Mouse (Mus musculus) limb, embryonic 15.5 days (tissue): ENCODE data around the gene Cldn8. TPM values are rescaled to one million over a fixed set of nuclear protein-coding genes. Genes with fewer than 3 reads are reported as not detected.

Experiments used
- ATAC-seq: fragments of 200-750 bp; cut with Nextera tagmentation; 2 replicates; pipeline ENCODE4 v1.8.0; 2017; ENCODE audit warnings: low read depth, moderate TSS enrichment; ENCODE audit not compliant: insufficient number of reproducible peaks, low FRiP score, low TSS enrichment
- H3K27ac ChIP-seq: fragments of 300-500 bp; sonication (generic); 2 replicates; pipeline ENCODE4 v1.5.1; 2015; ENCODE audit warnings: moderate library complexity, mild to moderate bottlenecking, inconsistent platforms
- H3K27me3 ChIP-seq: fragments of 300-500 bp; sonication (generic); 2 replicates; pipeline ENCODE4 v1.6.1; 2015; ENCODE audit warnings: inconsistent platforms
- H3K36me3 ChIP-seq: fragments of 300-500 bp; sonication (generic); 2 replicates; pipeline ENCODE4 v1.6.1; 2015; ENCODE audit warnings: inconsistent platforms
- H3K4me1 ChIP-seq: fragments of 300-500 bp; sonication (generic); 2 replicates; pipeline ENCODE4 v1.6.1; 2015; ENCODE audit warnings: inconsistent platforms
- H3K4me2 ChIP-seq: fragments of 300-500 bp; sonication (generic); 2 replicates; pipeline ENCODE4 v1.6.1; 2015; ENCODE audit warnings: mild to moderate bottlenecking, inconsistent platforms
- H3K4me3 ChIP-seq: fragments of 300-500 bp; sonication (generic); 2 replicates; pipeline ENCODE4 v1.5.1; 2015; ENCODE audit warnings: mild to moderate bottlenecking, inconsistent platforms
- H3K9ac ChIP-seq: fragments of 300-500 bp; sonication (generic); 2 replicates; pipeline ENCODE4 v1.6.1; 2015; ENCODE audit warnings: inconsistent platforms
- H3K9me3 ChIP-seq: fragments of 300-500 bp; sonication (generic); 2 replicates; pipeline ENCODE4 v1.6.1; 2016; ENCODE audit warnings: inconsistent platforms
- WGBS: fragments of 180-500 bp; shearing (Covaris S2); methylation state at CpG from one replicate; pipeline ENCODE4 v1.1.7; 2015; 5-methylcytosine and 5-hydroxymethylcytosine counted together
- polyA plus RNA-seq: library from polyadenylated mRNA; unstranded; fragments of >200 nt; fragmentation: Nextera tagmentation; extraction: Ambion mirVana; gene quantifications from 2 replicates; pipeline ENCODE4 v1.2.1, GENCODE M21; 2015

Gene Cldn8
- polyA plus RNA-seq, 1 experiment from 2014 or later: 3.2 TPM

DNA sequence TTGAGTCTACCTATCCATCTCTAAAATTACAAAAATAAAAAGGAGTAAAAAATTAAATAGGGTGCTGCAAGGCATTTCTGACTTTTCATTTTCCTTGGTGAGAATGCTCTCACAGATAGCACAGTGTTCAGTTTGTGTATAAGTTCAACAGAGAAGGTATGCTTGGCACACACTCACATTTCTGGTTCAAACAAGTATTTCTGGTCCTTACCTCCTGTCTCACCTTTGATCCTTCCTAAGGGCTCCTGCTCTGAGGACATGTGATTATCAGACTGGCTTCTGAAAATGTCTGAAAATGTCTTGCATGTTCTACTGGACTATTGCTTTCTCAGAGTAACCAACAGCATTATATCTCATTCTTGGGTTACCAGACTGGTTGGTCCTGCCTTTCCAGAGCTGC is 7.2 kb upstream of the Cldn8 start:
- Histone ChIP-seq H3K4me3 (no peak overlapping the region), H3K36me3 (no peaks in the 10 kb centered on the region), H3K9ac (no peak overlapping the region), H3K27ac (no peak overlapping the region), H3K4me1 (no peaks in the 10 kb centered on the region), H3K4me2 (no peak overlapping the region), H3K27me3 (no peaks in the 10 kb centered on the region), H3K9me3 (no peaks in the 10 kb centered on the region)
- ATAC-seq: no peak

DNA sequence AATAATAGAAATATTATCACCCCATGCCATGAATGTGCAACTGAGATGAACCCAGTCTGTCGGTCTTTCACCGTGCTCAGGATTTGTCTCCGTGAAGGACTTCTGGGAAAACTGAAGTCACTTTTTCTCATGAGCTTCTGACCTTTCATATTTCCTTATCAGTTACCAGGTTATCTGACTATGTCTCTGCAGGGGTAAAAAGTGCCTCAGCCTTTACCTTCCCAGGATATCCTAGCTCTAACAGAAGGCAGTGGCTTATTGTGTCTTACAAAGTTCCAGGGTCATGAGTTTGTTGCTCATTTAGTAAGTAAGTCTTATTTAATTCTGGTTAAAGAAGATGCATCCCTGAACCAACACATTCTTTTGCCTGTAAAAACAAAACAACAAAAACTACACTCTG is 6.7 kb upstream of the Cldn8 start:
- Histone ChIP-seq H3K4me1 (no peaks in the 10 kb centered on the region), H3K9me3 (no peaks in the 10 kb centered on the region), H3K9ac (no peak overlapping the region), H3K27me3 (no peaks in the 10 kb centered on the region), H3K4me3 (no peak overlapping the region), H3K4me2 (no peak overlapping the region), H3K36me3 (no peaks in the 10 kb centered on the region), H3K27ac (no peak overlapping the region)
- WGBS: 94% methylated on average over 3 of the region's 3 CpGs
- no peak for ATAC-seq

DNA sequence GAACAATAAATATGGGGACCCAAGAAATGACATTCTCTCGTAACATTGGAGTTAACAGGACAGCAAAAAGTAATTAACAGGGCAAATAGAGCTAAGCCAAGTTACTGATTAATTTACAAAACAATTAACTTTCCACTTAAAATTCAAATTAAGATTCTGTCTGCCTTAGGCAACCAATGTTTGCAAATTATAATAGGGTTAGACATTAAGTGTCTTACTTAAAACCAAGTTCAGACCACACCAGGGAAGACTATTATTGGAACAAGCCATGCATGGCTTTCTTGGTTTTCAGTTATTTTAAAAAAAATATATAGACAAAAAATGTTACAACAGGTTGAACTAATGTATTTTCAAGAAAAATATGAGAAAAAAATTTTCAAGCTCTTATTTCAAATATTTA is 6.1 kb upstream of the Cldn8 start:
- Histone ChIP-seq H3K9ac (no peak overlapping the region), H3K36me3 (no peaks in the 10 kb centered on the region), H3K27me3 (no peaks in the 10 kb centered on the region), H3K4me1 (no peaks in the 10 kb centered on the region), H3K9me3 (no peaks in the 10 kb centered on the region), H3K27ac (no peak overlapping the region), H3K4me3 (no peak overlapping the region), H3K4me2 (no peak overlapping the region)
- ATAC-seq: no peak
- WGBS: 65% methylated on average over 1 of the region's 1 CpGs

DNA sequence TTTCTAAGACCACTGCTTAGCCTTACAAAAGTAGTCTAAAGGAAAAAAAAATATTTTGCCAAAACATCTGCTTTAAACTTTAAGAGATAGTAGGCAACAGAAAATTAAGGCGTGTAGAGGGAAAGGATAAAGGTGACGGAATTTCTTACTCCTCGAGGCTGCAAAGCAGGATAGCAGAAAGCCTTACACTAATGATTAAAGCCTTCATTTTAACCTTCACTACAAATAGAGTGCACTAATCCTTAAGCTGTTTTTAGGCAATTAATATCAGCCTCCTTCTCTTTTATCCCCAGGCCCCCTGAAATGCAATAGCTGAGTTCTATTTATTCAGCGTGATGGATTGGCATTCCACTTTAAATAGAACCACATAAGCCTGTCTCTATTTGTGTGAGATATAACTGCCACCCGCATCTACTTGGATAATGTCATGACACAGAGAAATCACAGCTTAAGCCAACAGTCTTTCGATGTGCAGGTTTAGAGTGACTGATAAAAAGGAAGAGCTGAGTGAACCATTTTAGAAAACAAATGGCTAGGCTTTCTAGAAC is 1.3 kb downstream of the Cldn8 start:
- H3K4me3 ChIP-seq: 0 out of 2 replicates have a peak overlapping the region, but pooled peaks have one; percentile 3
- no peaks in the 10 kb centered on the region for H3K9me3 ChIP-seq
- WGBS: 42% methylated on average over 6 of the region's 6 CpGs
- H3K36me3 ChIP-seq: no peaks in the 10 kb centered on the region
- ATAC-seq: no peak
- no peak overlapping the region for H3K27ac ChIP-seq
- H3K4me2 ChIP-seq: no peak overlapping the region
- no peak overlapping the region for H3K9ac ChIP-seq
- H3K4me1 ChIP-seq: no peaks in the 10 kb centered on the region
- H3K27me3 ChIP-seq: no peaks in the 10 kb centered on the region

DNA sequence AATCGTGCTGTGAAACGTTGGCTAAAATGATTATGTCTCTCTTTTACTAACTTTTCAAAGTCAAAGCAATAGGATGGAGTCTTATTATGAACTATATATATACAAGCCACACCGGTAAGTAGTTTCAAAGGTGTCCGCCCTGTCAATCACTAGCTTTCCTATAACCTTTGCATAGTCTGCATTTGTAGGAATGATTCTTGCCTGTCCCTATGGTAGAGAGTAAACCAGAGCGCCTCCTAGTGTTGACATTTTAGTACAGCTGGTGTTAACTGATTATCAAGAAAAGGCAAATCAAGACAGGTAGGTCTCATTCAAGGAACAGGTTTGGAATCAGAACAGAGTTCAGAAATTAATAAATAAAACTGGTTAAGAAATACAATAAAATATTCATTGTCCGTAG is 20.5 kb downstream of the Cldn8 start:
- Histone ChIP-seq H3K4me1 (no peaks in the 10 kb centered on the region), H3K9ac (no peak overlapping the region), H3K36me3 (no peaks in the 10 kb centered on the region), H3K4me2 (no peak overlapping the region), H3K4me3 (no peak overlapping the region), H3K27ac (no peak overlapping the region), H3K27me3 (no peaks in the 10 kb centered on the region), H3K9me3 (no peaks in the 10 kb centered on the region)
- no peak for ATAC-seq
- WGBS: 57% methylated on average over 6 of the region's 6 CpGs

DNA sequence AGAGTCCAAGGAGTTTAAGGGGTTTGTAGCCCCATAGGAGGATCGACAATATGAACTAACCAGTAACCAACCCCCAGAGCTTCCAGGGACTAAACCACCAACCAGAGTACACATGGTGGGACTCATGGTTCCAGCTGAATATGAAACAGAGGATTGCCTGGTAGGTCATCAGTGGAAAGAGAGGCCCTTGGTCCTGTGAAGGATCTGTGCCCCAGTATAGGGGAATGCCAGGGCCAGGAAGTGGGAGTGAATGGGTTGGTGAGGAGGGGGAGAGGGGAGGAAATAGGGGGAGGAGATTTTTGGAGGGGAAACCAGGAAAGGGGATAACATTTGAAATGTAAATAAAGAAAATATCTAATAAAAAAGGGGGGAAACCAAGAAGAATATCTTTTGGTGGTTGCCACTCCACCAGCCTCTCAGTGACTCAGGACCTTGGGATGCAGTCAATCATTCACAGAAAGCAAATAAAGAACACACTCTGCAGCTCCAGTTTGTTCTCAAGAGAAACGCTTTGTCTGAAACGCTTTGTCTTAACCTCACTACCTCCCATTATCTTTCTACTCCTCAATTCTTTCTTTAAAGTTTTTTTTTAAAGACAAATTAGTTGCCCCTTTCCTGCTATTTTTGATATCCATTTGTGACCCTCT is 23.0 kb downstream of the Cldn8 start:
- no peaks in the 10 kb centered on the region for H3K36me3 ChIP-seq
- ATAC-seq: no peak
- no peak overlapping the region for H3K4me3 ChIP-seq
- 75% methylated on average over 3 of the region's 3 CpGs for WGBS
- H3K27me3 ChIP-seq: no peaks in the 10 kb centered on the region
- no peak overlapping the region for H3K4me2 ChIP-seq
- no peak overlapping the region for H3K27ac ChIP-seq
- no peaks in the 10 kb centered on the region for H3K4me1 ChIP-seq
- no peaks in the 10 kb centered on the region for H3K9me3 ChIP-seq
- no peak overlapping the region for H3K9ac ChIP-seq

DNA sequence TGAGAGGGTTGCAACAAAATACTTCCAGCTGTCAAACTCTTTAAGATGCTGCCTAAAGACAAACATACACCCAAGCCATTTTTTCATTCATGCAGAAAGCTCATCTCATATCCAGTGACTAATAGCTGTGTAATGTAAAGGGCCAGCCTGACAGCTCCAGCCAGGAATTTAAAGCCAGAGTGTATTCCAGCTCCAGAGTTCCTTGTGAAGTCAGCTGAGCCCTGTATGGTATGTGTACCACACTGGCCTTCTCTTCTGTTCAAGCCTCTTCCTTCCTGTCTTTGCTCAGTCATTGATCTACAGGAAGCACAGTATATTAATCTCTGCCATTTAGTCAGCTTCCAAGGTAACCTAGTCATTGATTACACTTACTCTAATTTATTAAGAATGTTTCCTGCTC is 51.6 kb downstream of the Cldn8 start:
- ATAC-seq: no peak
- no peak overlapping the region for H3K4me3 ChIP-seq
- H3K27me3 ChIP-seq: no peaks in the 10 kb centered on the region
- H3K4me1 ChIP-seq: no peaks in the 10 kb centered on the region
- no peaks in the 10 kb centered on the region for H3K9me3 ChIP-seq
- no peak overlapping the region for H3K9ac ChIP-seq
- H3K4me2 ChIP-seq: no peak overlapping the region
- H3K36me3 ChIP-seq: no peaks in the 10 kb centered on the region
- H3K27ac ChIP-seq: no peak overlapping the region

Other genes starting within 250 kb of the Cldn8 start
- gene Cldn17, start 56.2 kb downstream of the Cldn8 start, polyA plus RNA-seq: 0.13 and 0.25 TPM in 2 replicates
- gene Krtap24-1, start 49.1 kb upstream of the Cldn8 start, polyA plus RNA-seq: not detected in 2 replicates
- 8.2 and 17.6 TPM in 2 replicates for gene 2310079G19Rik, start 64.5 kb upstream of the Cldn8 start, polyA plus RNA-seq
- not detected in 2 replicates for gene Krtap26-1, start 84.6 kb upstream of the Cldn8 start, polyA plus RNA-seq
- gene Krtap27-1, start 108.5 kb upstream of the Cldn8 start, polyA plus RNA-seq: not detected in 2 replicates
- 0.68 TPM in 1 of 2 replicates, not detected in the other for gene 2310061N02Rik, start 144.8 kb upstream of the Cldn8 start, polyA plus RNA-seq
- gene Krtap13-1, start 165.7 kb upstream of the Cldn8 start, polyA plus RNA-seq: 0.57 TPM in 1 of 2 replicates, not detected in the other
- 54.9 and 75.6 TPM in 2 replicates for gene Krtap13, start 188.5 kb upstream of the Cldn8 start, polyA plus RNA-seq
- 91.4 and 110 TPM in 2 replicates for gene 2310034C09Rik, start 195.7 kb upstream of the Cldn8 start, polyA plus RNA-seq
- gene 2310057N15Rik, start 211.0 kb upstream of the Cldn8 start, polyA plus RNA-seq: 0.22 and 0.55 TPM in 2 replicates
- gene Gm5965, start 214.7 kb upstream of the Cldn8 start, polyA plus RNA-seq: 3.9 and 10.2 TPM in 2 replicates
- gene Gm20741, start 249.0 kb upstream of the Cldn8 start, polyA plus RNA-seq: 45.6 and 50.2 TPM in 2 replicates